Mouse (Mus musculus) olfactory bulb, adult 2 months (tissue): ENCODE results near the gene Thtpa. TPM values are rescaled to one million over a fixed set of nuclear protein-coding genes. Genes with fewer than 3 reads are reported as not detected.

Experiments
- H3K27ac ChIP-seq: fragments of 200-500 bp; 2 replicates; pipeline ENCODE4 v1.5.1; 2012; ENCODE audit warnings: low read depth, low read length; ENCODE audit not compliant: insufficient read depth
- H3K4me1 ChIP-seq: fragments of 200-500 bp; 2 replicates; pipeline ENCODE4 v1.6.1; 2012; ENCODE audit warnings: low read length; ENCODE audit not compliant: control insufficient read depth, insufficient read depth
- H3K4me3 ChIP-seq: fragments of 200-500 bp; 2 replicates; pipeline ENCODE4 v1.5.1; 2012; ENCODE audit warnings: mild to moderate bottlenecking, low read depth, low read length, moderate library complexity; ENCODE audit not compliant: insufficient read depth
- CTCF ChIP-seq: fragments of 200-500 bp; IDR thresholded peaks from 2 replicates; pipeline ENCODE4 v1.5.1; 2012; ENCODE audit warnings: low read depth, mild to moderate bottlenecking, low read length, moderate library complexity; ENCODE audit not compliant: insufficient read depth
- POLR2A ChIP-seq: fragments of 200-500 bp; IDR thresholded peaks from 2 replicates; pipeline ENCODE4 v1.6.1; 2012; ENCODE audit warnings: mild to moderate bottlenecking, low read depth, low read length, moderate library complexity; ENCODE audit not compliant: insufficient read depth
- WGBS: fragments of 180-500 bp; shearing (Covaris S2); methylation state at CpG from one replicate; pipeline ENCODE4 v1.1.7; 2018; 5-methylcytosine and 5-hydroxymethylcytosine counted together
- polyA plus RNA-seq: library from polyadenylated mRNA; stranded (reverse); fragments of >200 nt; gene quantifications from 2 replicates; pipeline ENCODE4 v1.2.4, GENCODE M21; 2012; ENCODE audit warnings: low replicate concordance; ENCODE audit not compliant: missing spikeins, insufficient read depth, insufficient read length

Thtpa gene
- not detected in 2 replicates for polyA plus RNA-seq

GRCm38 (mm10) chr14:55094704-55095231 is at the start of gene Thtpa:
Thtpa (plus strand) TSS chr14:55094784.
- under 1% methylated on average over 30 of the region's 30 CpGs for WGBS
- peak within 1 kb of the TSS; percentile 84 for H3K4me3 ChIP-seq
- TF ChIP-seq CTCF (no peak), POLR2A (peak; percentile 76)
- peak within 1 kb of the TSS; percentile 97 for H3K27ac ChIP-seq
- peaks cover 21% of the 10 kb centered on the region for H3K4me1 ChIP-seq

- H3K27ac ChIP-seq: no peak overlapping the region
- H3K4me3 ChIP-seq: no peak overlapping the region
- TF ChIP-seq CTCF (no peak), POLR2A (no peak)
- H3K4me1 ChIP-seq: peaks cover 7% of the 10 kb centered on the region
- 94% methylated on average over 2 of the region's 2 CpGs for WGBS
These were observed 46.5 kb upstream of the Thtpa start for GRCm38 (mm10) chr14:55047971-55048531.

- Histone ChIP-seq H3K4me3 (no peak overlapping the region), H3K4me1 (peaks cover 30% of the 10 kb centered on the region), H3K27ac (0 out of 2 replicates have a peak overlapping the region, but pooled peaks have one; percentile 30)
- TF ChIP-seq POLR2A (no peak), CTCF (no peak)
- 10% methylated on average over 9 of the region's 9 CpGs for WGBS
These were observed 42.1 kb upstream of the Thtpa start for GRCm38 (mm10) chr14:55052496-55052895.

- Histone ChIP-seq H3K27ac (no peak overlapping the region), H3K4me1 (peaks cover 30% of the 10 kb centered on the region), H3K4me3 (0 out of 2 replicates have a peak overlapping the region, but pooled peaks have one; percentile 59)
- WGBS: 7% methylated on average over 4 of the region's 4 CpGs
- no peak for TF ChIP-seq POLR2A
These were observed 41.5 kb upstream of the Thtpa start for GRCm38 (mm10) chr14:55053050-55053449.

- H3K27ac ChIP-seq: peak overlapping the region; percentile 96
- H3K4me1 ChIP-seq: peaks cover 30% of the 10 kb centered on the region
- TF ChIP-seq POLR2A: peak; percentile 35; the same call in 1 of the 2 replicates
- TF ChIP-seq CTCF: no peak
- peak overlapping the region; percentile 59 for H3K4me3 ChIP-seq
- WGBS: 18% methylated on average over 15 of the region's 17 CpGs
These were observed 40.8 kb upstream of the Thtpa start for GRCm38 (mm10) chr14:55053708-55054190.

- WGBS: 13% methylated on average over 10 of the region's 10 CpGs
- Histone ChIP-seq H3K4me3 (peak overlapping the region; percentile 59), H3K27ac (peak overlapping the region; percentile 96), H3K4me1 (peaks cover 30% of the 10 kb centered on the region)
- no peak for TF ChIP-seq POLR2A
- no peak for TF ChIP-seq CTCF
These were observed 40.3 kb upstream of the Thtpa start for GRCm38 (mm10) chr14:55054191-55054749.

- Histone ChIP-seq H3K4me1 (peaks cover 35% of the 10 kb centered on the region), H3K4me3 (peak overlapping the region; percentile 59), H3K27ac (peak overlapping the region; percentile 96)
- 14% methylated on average over 11 of the region's 11 CpGs for WGBS
- TF ChIP-seq POLR2A (no peak), CTCF (no peak; the same call in 1 of the 2 replicates)
These were observed 39.3 kb upstream of the Thtpa start for GRCm38 (mm10) chr14:55055167-55055834.

- no peak overlapping the region for H3K4me3 ChIP-seq
- peaks cover 52% of the 10 kb centered on the region for H3K4me1 ChIP-seq
- 85% methylated on average over 1 of the region's 1 CpGs for WGBS
- no peak overlapping the region for H3K27ac ChIP-seq
- TF ChIP-seq CTCF: no peak
- TF ChIP-seq POLR2A: no peak
These were observed 35.6 kb upstream of the Thtpa start for GRCm38 (mm10) chr14:55059009-55059408.

- Histone ChIP-seq H3K4me3 (no peak overlapping the region), H3K27ac (no peak overlapping the region), H3K4me1 (peaks cover 52% of the 10 kb centered on the region)
- TF ChIP-seq POLR2A (no peak), CTCF (no peak)
- WGBS: 65% methylated on average over 5 of the region's 5 CpGs
These were observed 34.7 kb upstream of the Thtpa start for GRCm38 (mm10) chr14:55059931-55060330.
